Mouse (Mus musculus): Measurements from ENCODE around the gene Olfr994.

DNA sequence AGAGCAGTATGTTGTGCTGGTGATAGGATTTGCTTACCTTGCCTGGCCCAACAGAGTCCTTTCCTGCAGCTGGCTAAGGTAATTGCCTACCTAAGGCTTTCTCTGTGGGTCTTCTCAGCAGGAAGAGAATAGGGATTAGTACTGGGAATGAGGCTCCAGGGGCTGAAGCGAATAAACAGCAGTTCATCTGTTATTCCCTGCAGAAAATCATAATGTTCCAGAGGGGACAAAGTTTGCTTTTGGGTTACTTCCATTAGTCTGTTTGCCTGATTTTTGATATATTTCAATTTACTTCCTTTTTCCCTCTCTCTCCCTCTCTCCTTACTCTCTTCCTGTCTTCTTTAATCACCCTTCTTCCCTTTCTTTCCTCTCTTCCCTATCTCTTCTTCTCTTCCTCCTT lies 7.3 kb upstream of the Olfr994 start, which contains the start of gene Olfr995:
- TF ChIP-seq MEF2A (IDR thresholded peaks at IDR 0.05; ENCODE audit: borderline replicate concordance, low read depth, low read length): no peak
- no peak for TF ChIP-seq EP300 (IDR thresholded peaks at IDR 0.05; ENCODE audit: low read length)
- no peak for TF ChIP-seq POLR2A (IDR thresholded peaks at IDR 0.05; ENCODE audit: low read depth, low read length)
- no peak for TF ChIP-seq TCF12 (IDR thresholded peaks at IDR 0.05; ENCODE audit: low read depth, low read length)
- TF ChIP-seq CTCF (conservative IDR thresholded peaks at IDR 0.05 in 1 of 2, IDR thresholded peaks at IDR 0.05 in 1 of 2; ENCODE audit: low read depth in 2 of 2, low read length in 2 of 2): no peak

All from CH12.LX (cell line).